Mouse (Mus musculus): ENCODE results near the gene Rplp2. TPM values are rescaled to one million over a fixed set of nuclear protein-coding genes. Genes with fewer than 3 reads are reported as not detected.

Rplp2 gene
- total RNA-seq, 2 experiments from 2014 or later, result 730 to 791 TPM

DNA sequence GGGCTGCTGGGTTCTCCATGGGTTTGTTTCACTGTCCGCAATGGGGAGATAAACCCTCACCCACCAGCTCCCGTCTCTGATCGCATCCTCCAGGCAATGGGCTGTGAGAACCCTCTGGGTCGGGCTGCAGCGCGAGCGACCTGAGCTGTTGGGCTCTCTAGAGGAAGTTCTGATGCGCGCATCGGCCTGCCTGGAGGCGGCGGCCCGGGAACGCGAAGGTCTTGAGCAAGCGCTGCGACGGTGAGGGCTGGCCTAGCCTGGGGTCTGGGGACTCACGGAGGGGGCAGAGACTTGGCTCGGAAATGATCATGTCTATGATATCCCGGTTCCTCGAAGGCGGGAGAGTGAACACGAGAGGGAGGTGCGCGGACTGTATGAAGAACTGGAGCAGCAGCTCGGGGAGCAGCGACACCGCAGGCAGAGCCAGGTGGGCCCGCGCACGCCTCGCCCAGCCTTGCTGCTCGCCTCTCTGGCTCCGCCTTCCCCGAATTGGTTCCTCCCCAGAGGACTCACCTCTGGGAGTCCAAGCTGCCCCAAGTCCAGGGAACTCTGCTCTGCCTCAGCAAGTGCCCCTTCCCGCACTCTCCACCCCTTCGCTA lies 17.5 kb downstream of the Rplp2 start:
- ATAC-seq (replicated peaks; ENCODE audit: low FRiP score, poor library complexity, severe bottlenecking), result no peak

DNA sequence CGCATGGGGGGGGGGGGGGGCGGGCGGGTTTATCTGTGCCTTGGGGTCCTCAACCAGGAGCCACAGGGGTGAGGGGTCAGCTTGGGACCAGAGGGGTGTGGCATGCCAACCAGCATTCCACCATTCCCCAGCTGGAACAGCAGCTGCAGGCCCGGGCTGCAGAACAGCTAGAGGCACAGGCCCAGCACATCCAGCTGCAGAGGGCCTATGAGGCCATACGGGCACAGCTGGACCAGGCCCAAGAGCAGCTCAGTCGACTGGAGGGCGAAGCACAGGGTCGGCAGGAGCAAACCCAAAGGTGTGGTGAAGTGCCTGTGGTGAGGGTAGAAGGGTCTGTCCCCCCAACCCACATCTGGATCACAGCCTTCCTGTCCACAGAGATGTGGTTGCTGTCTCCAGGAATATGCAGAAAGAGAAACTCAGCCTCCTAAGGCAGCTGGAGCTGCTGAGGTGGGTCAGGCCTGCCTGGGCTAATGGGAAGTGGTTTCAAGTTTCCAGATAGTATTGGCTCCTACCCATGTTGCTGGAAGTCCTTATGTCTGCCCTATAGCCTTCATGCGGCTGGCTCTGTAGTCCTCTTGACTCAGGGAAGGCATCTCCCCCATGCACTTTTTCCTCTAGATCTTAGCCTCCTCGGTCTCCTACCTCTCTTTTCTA lies 18.3 kb downstream of the Rplp2 start:
- ATAC-seq (replicated peaks; ENCODE audit: low FRiP score, poor library complexity, severe bottlenecking), result no peak

DNA sequence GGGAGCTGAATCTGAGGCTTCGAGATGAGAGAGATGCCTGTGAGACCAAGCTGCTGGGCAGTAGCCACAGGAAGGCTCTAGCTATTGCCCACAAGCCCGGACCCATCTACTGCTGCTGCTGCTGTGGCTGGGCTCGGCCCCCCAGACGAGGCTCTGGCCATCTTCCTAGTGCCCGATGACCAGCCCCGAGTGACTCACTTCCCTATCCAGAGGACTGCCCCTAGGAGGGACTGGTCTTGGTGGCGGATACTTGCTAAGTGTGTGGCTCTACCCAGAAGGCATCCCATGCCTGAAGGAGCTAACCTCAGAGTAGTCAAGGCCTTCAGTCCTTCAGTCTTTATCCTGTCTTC lies 18.9 kb downstream of the Rplp2 start:
- ATAC-seq (replicated peaks; ENCODE audit: low FRiP score, poor library complexity, severe bottlenecking), result no peak

DNA sequence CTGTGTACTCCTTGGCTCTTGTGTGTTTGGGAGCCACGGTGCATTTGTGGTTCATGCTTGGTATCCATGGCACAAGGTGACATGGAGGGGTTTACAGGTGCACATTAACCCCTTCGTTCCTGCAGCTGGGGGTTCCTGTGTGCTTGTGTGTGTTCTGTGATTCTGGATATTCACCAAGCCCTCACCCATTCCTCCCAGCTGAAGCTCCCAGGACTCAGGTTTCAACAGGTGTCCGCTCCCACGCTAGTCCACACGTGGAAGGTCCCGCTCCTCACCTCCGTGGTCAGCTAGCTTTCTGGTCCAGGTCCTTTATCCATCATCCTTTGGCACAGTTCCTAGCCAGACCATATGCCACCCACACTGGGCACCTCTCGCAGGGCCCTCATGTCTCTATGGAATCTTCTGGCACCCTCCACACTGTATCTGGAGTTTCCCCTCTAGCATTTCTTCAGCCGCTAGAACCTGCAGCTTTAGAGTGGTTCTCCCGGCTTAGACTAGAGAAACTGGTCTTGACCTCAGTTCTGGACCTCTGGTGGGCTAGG lies 19.5 kb downstream of the Rplp2 start:
- peak; percentile 7 for ATAC-seq (replicated peaks; ENCODE audit: low FRiP score, poor library complexity, severe bottlenecking)

DNA sequence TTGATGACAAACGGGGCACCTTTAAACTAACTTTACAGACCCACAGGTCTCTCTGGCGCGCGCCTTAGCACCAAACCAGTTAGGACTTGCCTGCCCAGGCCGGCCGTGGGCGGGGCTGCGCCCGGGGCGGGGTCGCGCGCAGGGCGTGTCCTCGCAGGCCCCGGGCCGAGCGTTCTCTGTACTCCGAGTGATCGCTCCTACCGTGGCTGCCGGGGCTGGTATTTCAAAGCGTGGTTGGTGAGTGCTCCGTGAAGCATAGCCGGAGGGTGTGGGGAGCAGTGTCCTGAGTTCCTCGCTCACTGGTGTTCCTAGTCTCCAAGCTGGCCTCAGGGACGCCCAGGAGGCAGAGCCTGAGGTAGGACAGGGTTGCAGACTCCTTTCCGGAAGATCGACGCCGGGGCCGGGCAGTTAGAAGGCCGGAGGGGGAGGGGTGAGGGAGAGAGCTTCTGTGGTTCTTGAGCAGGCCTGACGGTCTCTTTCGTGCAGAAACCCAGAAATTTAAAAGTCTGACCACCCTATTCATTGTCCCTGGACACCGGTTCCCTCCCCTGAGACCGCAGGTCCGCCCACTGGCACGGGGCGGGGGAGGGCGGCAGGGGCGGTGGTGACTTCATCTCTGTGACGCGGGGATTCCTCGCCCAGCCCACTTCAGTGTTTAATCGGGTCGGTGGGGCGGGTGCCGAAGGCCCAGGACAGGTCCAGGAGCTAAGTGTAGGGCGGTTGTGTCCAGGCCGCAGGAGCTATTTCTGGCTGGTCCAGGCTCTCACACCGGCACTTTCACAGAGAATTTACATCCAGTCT lies 20.3 kb downstream of the Rplp2 start, which contains the start of gene Cd151:
Gene Cd151 (plus strand): TSS at position 163 of the 801 bp plus-strand sequence.
- ATAC-seq (replicated peaks; ENCODE audit: low FRiP score, poor library complexity, severe bottlenecking), result peak; percentile 71

DNA sequence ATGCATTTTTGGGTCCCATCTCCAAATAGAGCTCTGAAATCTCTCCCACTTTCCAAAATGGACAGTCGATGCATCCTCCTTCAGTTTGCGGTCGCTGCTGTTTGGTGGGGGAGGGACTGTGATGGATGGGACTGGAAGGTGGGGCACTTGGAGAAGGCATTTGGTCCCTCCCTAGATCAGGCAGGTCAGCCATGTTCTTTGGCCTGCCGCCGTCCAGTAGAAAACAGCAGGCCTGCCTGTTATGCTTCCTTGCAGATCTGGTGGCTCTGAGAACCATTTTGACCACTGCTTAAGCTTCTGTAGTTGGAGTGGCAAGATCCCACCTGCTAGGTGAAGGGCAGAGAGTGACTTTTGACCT lies 21.0 kb downstream of the Rplp2 start:
- ATAC-seq (replicated peaks; ENCODE audit: low FRiP score, poor library complexity, severe bottlenecking), result peak; percentile 10; the same call in 1 of the 2 replicates

DNA sequence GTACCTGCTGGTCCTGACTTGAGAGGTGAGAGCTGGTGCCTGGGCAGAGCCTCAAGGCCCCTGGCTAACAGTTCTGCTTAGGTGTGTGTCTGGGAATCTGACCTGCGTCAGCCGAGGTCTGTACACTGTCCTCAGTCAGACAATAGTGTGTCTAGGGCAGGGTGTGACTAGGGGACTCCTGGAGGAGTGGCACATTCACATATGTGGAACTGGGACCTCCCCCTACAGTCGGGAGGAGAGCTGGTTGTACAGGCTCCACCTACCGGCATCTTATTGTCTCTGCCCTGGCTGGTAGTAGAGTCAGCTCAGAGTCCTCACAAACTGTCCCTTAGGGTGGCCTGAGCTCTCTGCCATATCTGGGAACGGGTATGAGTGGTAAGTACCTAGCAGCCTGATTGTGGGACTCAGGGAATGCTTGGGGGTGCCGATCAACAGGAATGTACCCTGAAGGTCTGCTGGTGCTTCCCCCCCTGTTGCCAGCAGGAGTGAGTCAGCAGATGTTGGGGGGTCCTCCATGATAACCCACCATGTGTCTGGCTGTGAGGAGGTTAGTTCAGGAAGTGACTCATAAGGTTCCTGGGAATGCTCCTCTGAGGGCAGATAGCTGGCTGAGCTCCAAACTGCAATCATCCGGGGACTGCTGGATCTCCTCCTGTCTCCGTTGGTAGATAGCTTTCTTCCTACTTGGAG lies 21.5 kb downstream of the Rplp2 start:
- peak; percentile 43 for ATAC-seq (replicated peaks; ENCODE audit: low FRiP score, poor library complexity, severe bottlenecking)

DNA sequence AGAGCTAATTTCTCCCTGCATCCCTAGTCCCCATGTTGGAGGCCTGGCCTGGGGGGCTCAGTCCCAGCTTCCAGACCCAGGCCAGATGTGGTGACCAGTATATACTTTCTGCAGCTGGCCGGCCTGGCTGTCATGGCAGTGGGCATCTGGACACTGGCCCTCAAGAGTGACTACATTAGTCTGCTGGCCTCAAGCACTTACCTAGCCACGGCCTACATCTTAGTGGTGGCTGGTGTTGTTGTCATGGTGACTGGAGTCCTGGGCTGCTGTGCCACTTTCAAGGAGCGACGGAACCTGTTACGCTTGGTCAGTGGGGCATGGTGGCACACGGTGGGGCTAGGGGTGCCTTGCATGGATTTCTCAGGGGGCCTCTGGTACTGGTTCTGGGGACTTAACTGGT lies 22.2 kb downstream of the Rplp2 start:
- no peak for ATAC-seq (replicated peaks; ENCODE audit: low FRiP score, poor library complexity, severe bottlenecking)

DNA sequence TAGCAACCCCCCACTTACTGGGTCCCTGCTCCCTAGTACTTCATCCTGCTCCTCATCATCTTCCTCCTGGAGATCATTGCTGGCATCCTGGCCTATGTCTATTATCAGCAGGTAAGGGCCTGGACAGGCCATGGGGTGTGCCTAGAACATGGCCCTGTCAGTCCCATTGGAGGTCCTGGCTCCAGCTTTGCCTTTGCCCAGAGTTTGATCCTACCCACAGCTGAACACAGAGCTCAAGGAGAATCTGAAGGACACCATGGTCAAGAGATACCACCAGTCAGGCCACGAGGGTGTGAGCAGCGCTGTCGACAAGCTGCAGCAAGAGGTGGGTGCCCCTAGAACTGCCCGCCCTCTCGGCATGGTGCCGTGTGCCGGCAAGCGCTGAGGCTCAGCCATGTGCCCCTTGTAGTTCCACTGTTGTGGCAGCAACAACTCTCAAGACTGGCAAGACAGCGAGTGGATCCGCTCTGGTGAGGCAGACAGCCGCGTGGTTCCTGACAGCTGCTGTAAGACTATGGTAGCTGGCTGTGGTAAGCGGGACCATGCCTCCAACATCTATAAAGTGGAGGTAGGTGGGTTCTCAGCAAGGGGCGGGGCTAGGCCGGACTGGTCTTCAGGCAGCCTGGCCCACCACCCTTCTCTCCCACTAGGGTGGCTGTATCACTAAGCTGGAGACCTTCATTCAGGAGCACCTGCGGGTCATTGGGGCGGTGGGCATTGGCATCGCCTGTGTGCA lies 22.9 kb downstream of the Rplp2 start:
- no peak for ATAC-seq (replicated peaks; ENCODE audit: low FRiP score, poor library complexity, severe bottlenecking)

DNA sequence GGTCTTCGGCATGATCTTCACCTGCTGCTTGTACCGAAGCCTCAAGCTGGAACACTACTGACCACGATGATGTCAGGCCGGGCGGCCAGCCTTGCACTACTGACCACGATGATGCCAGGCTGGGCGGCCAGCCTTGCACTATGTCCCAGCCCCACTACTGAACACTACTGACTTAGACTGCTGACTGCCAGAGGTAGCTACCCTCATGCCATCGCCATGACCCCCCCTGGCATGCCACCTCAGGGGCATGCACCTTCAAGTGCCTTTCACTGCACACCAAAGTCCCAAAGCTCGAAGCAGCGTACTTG lies 23.4 kb downstream of the Rplp2 start:
- no peak for ATAC-seq (replicated peaks; ENCODE audit: low FRiP score, poor library complexity, severe bottlenecking)

DNA sequence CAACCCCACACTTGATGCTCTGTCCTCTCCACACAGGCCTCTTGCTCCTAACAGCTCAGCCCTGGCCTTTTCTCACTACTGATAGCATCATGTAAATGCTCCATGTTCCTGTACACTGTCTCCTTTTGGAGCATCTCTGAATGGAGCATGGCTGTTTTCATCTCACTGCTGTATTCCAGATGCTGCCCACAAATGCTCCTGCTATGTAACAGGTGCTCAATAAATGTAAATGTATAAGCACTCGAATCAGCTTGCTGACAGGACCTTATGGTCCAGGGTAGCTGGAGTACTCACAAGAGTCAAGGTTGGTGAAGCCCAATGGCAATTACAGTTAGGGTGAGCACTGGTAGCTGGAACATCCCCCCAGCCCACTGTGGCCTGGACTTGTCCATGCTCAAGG lies 24.1 kb downstream of the Rplp2 start:
- ATAC-seq (replicated peaks; ENCODE audit: low FRiP score, poor library complexity, severe bottlenecking), result no peak

DNA sequence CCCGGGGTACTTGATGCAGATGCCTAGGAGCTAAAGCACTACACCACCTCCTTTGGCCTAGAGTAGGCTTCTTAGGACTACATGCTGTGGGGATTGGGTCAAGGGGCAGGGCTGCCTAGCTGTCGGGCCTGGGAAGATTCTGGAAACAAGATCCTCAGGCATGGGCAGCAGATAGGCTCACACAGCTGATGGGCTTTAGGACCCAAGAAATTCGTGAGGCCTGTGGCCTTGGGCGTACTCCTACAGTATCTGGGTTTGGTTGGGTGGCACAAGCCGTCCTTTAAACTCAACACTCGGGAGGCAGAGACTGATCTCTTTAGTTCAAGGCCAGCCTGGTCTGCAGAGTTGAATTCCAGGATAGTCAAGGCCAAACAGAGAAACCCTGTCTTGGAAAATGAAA lies 25.1 kb downstream of the Rplp2 start:
- no peak for ATAC-seq (replicated peaks; ENCODE audit: low FRiP score, poor library complexity, severe bottlenecking)

DNA sequence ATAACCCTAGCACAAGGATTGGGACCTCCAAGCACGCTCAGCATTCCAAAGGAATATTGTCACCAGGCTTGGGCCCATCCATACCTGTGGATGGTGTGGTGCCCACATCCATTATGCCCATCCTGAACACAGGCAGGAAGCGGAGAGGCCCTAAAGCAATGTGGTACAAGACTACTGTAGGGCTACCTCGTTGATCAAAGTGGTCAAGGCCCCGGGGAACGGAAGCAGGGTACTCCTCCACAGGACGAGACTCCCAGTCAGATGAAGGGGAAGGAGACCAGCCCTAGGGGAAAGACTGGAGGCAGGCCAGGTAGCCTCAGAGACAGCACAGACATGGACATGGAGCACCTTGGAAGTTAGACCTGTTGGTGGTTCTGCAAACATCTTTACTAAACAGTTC lies 25.6 kb downstream of the Rplp2 start:
- ATAC-seq (replicated peaks; ENCODE audit: low FRiP score, poor library complexity, severe bottlenecking), result no peak

DNA sequence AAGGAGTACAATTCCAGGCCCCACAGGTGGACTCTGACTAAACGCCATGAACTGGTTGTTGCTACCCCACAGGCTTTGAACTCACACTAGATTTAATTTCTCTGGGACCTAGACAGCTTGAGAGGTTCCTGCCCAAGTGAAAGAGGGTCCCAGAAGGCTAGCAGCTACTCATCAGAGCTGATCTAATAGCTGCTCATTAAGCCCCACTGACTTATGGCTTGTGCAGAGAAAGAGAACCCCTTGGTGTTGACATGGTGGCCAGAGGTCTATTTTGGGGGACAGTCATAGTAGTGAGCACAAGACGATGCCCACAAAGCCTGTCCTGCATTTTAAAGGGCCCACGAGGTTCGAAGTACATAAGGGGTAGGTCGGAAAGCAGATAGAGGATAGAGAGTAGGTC lies 27.0 kb downstream of the Rplp2 start:
- ATAC-seq (replicated peaks; ENCODE audit: low FRiP score, poor library complexity, severe bottlenecking), result no peak

DNA sequence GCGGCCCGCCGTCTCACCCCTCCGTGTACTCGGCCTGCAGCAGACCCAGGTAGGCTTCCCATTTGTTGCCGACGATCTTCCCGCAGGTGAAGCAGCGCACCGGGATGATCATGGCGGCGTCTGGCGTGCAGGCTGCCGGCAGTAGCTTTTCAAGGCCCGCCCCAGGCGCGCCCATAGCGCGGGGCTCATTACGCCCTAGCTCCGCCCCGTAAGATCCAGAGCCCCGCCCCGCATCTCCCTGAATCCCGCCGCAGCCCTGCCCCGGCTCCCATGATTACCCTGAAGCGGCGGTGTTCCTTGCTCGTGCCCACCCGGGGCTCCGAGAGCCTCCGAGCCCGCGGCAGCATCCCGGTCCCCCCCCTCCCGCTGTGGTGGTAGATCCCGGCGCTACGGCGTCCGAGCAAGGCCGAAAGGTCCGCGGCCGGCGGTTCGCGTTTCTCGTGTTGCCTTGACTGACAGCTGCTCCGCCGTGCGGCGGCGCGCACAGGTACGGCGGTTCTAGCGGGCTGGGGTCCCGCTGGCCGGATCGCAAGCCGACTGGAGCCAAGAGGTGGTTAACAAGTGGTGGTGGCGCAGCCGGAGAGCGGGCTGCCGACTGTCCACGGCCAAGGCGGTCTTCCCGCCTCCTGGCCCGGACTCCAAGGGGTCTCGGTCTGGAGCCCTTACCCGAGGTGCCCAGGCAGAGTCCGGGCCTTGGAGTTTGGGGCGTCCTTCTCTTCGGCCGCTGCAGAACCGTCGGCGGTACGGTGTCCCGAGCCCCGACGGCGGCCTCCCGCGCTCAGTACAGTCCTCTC lies 28.0 kb downstream of the Rplp2 start, which contains the start of the genes Polr2l and Tspan4:
Gene Polr2l (minus strand): TSS at position 122 of the 794 bp plus-strand sequence.
Gene Tspan4 (plus strand): TSS at position 230 of the 794 bp plus-strand sequence.
- ATAC-seq (replicated peaks; ENCODE audit: low FRiP score, poor library complexity, severe bottlenecking), result peak; percentile 82

DNA sequence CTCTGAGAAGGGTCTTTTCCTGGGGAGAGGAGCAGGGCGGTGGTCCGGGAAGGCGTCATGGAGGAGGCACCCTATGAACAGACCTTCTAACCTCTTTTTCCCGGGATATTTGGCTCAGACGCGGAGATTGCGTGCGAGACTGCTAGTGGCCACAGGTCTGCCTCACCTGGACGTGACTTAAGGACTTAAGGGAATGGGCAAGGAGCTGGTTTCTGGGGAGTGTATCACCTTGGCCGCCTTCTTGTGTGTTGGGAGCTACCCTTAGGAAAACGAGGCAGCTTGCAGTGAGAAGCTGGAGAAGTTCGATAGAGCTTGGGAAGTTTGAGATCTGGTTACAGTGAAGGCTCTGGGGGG lies 28.6 kb downstream of the Rplp2 start:
- no peak for ATAC-seq (replicated peaks; ENCODE audit: low FRiP score, poor library complexity, severe bottlenecking)

DNA sequence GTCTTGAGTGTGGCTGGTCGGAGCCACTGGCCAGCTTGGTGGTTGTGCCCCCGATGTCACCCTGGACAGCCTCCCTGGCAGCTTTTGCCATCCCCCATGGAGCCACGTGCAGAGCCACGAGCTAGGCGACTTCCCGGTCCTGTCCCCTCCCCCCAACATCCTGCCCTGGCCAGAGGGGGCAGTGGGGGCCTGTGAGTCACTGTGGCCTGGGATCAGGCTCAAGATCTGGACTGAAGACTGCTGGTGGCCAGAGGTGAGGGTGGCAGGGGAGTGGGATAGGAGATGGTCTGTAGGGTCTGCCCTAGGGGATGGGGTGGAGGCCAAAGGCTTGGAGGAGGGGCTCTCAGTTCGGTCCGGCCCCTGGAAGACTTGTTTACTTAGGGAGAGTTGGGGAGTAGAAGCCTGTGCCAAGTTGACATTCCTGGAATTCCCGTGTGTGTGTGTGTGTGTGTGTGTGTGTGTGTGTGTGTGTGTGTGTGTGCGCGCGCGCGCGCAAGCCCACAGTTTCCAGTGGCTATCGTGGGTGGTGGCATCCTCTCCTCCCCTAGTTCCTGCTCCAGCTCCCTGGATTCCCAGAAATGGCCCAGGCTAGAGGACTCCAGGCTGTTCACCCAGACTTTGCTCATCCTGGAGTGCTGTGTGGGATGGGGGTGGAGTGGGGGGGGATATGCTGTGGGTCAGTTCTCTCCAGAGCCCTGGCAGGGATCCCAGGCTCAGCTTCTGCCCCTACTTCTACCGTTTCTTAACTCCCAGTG lies 29.2 kb downstream of the Rplp2 start:
- ATAC-seq (replicated peaks; ENCODE audit: low FRiP score, poor library complexity, severe bottlenecking), result no peak

DNA sequence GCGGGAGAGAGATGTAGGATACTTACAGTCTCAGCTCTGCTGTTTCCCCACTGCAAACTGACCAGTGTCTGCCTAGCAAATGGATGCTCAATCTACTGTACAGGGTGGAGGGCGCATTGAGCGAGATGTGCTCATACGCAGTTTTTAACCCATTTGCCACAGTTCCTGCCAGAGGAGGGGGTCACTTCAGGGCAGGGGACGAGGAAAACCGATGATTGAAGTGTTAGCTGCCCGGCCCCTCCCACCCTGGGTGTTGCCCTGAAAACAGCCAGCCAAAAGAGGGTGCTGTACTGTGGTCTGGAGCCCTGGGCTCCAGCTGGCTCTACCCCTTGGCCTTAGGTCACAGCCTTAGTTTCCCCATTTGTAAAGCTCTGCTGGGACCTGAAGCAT lies 29.8 kb downstream of the Rplp2 start:
- no peak for ATAC-seq (replicated peaks; ENCODE audit: low FRiP score, poor library complexity, severe bottlenecking)

Measured in erythroblast, adult 5-6 weeks (primary cell).